Mouse (Mus musculus) midbrain, embryonic 16.5 days (tissue): Measurements from ENCODE around the gene 1700015F17Rik. TPM values are rescaled to one million over a fixed set of nuclear protein-coding genes. Genes with fewer than 3 reads are reported as not detected.

Source experiments
- ATAC-seq: fragments of 200-750 bp; cut with Nextera tagmentation; 2 replicates; pipeline ENCODE4 v1.8.0; 2017; ENCODE audit warnings: moderate TSS enrichment
- H3K27ac ChIP-seq: fragments of 300-500 bp; sonication (generic); 2 replicates; pipeline ENCODE4 v1.5.1; 2014; ENCODE audit warnings: mild to moderate bottlenecking, low read length, mixed read lengths
- H3K27me3 ChIP-seq: fragments of 300-500 bp; sonication (generic); 2 replicates; pipeline ENCODE4 v1.6.1; 2014; ENCODE audit warnings: low read depth, low read length, mixed read lengths; ENCODE audit not compliant: control insufficient read depth, insufficient read depth
- H3K36me3 ChIP-seq: fragments of 300-500 bp; sonication (generic); 2 replicates; pipeline ENCODE4 v1.6.1; 2014; ENCODE audit warnings: mild to moderate bottlenecking, low read length, moderate library complexity, mixed read lengths; ENCODE audit not compliant: control insufficient read depth, insufficient read depth
- H3K4me1 ChIP-seq: fragments of 300-500 bp; sonication (generic); 2 replicates; pipeline ENCODE4 v1.6.1; 2014; ENCODE audit warnings: mild to moderate bottlenecking, low read length, mixed read lengths; ENCODE audit not compliant: control insufficient read depth, insufficient read depth
- H3K4me2 ChIP-seq: fragments of 300-500 bp; sonication (generic); 2 replicates; pipeline ENCODE4 v1.6.1; 2014; ENCODE audit warnings: mild to moderate bottlenecking, low read length, mixed read lengths
- H3K4me3 ChIP-seq: fragments of 300-500 bp; sonication (generic); 2 replicates; pipeline ENCODE4 v1.5.1; 2014; ENCODE audit warnings: low read depth, mild to moderate bottlenecking, low read length, moderate library complexity, mixed read lengths
- H3K9ac ChIP-seq: fragments of 300-500 bp; sonication (generic); 2 replicates; pipeline ENCODE4 v1.6.1; 2014; ENCODE audit warnings: low read depth, low read length, mixed read lengths
- H3K9me3 ChIP-seq: fragments of 300-500 bp; sonication (generic); replicated peaks from 2 replicates; pipeline ENCODE4 v1.6.1; 2014; ENCODE audit warnings: mild to moderate bottlenecking, low read length, mixed read lengths; ENCODE audit not compliant: control insufficient read depth, poor library complexity, severe bottlenecking
- WGBS: fragments of 180-500 bp; shearing (Covaris S2); extraction: QIAGEN DNeasy Blood & Tissue Kit; methylation state at CpG from one replicate; pipeline ENCODE4 v1.1.7; 2014; 5-methylcytosine and 5-hydroxymethylcytosine counted together
- polyA plus RNA-seq: library from polyadenylated mRNA; unstranded; fragments of >200 nt; fragmentation: Nextera tagmentation; extraction: Ambion mirVana; gene quantifications from 2 replicates; pipeline ENCODE4 v1.2.1, GENCODE M21; 2015

Gene 1700015F17Rik
- not detected in 2 replicates for polyA plus RNA-seq

- Histone ChIP-seq H3K9ac (no peak within 1 kb of the TSS), H3K9me3 (no peaks in the 10 kb centered on the region), H3K4me2 (no peak within 1 kb of the TSS), H3K36me3 (no peaks in the 10 kb centered on the region), H3K4me3 (no peak within 1 kb of the TSS), H3K27me3 (no peaks in the 10 kb centered on the region; the same call in 1 of the 2 replicates), H3K27ac (no peak within 1 kb of the TSS), H3K4me1 (no peaks in the 10 kb centered on the region)
- no peak for ATAC-seq
- WGBS, result 89% methylated on average over 6 of the region's 6 CpGs
These were observed at the start of gene 1700015F17Rik for GRCm38 (mm10) chr5:5479043-5479442. Gene 1700015F17Rik (minus strand): TSS chr5:5479143.

- Histone ChIP-seq H3K9me3 (no peaks in the 10 kb centered on the region), H3K4me1 (no peaks in the 10 kb centered on the region), H3K36me3 (no peaks in the 10 kb centered on the region; the same call in 1 of the 2 replicates), H3K27me3 (no peaks in the 10 kb centered on the region), H3K4me3 (no peak overlapping the region; the same call in 1 of the 2 replicates), H3K4me2 (peak overlapping the region; percentile 86), H3K27ac (no peak overlapping the region), H3K9ac (no peak overlapping the region)
- WGBS, result 84% methylated on average over 5 of the region's 5 CpGs
- ATAC-seq, result no peak
These were observed 36.5 kb upstream of the 1700015F17Rik start for GRCm38 (mm10) chr5:5515411-5515810.

- peak within 1 kb of the TSS; percentile 86 for H3K4me2 ChIP-seq
- peak within 1 kb of the TSS; percentile 80 for H3K9ac ChIP-seq
- peak; percentile 97 for ATAC-seq
- no peaks in the 10 kb centered on the region for H3K9me3 ChIP-seq
- under 1% methylated on average over 79 of the region's 79 CpGs for WGBS
- no peaks in the 10 kb centered on the region; the same call in 1 of the 2 replicates for H3K36me3 ChIP-seq
- peak within 1 kb of the TSS; percentile 92 for H3K27ac ChIP-seq
- H3K4me3 ChIP-seq, result peak within 1 kb of the TSS; percentile 84
- H3K27me3 ChIP-seq, result no peaks in the 10 kb centered on the region
- H3K4me1 ChIP-seq, result no peaks in the 10 kb centered on the region
These were observed 35.5 kb upstream of the 1700015F17Rik start, which contains the start of gene Cldn12 for GRCm38 (mm10) chr5:5514196-5515076. Gene Cldn12 (minus strand): TSS chr5:5514958.

- Histone ChIP-seq H3K27ac (no peak overlapping the region), H3K9ac (no peak overlapping the region), H3K4me1 (peaks cover 4% of the 10 kb centered on the region; the same call in 1 of the 2 replicates), H3K27me3 (no peaks in the 10 kb centered on the region), H3K4me3 (no peak overlapping the region), H3K4me2 (no peak overlapping the region), H3K36me3 (no peaks in the 10 kb centered on the region; the same call in 1 of the 2 replicates), H3K9me3 (no peaks in the 10 kb centered on the region)
- ATAC-seq, result no peak
- WGBS, result 77% methylated on average over 3 of the region's 3 CpGs
These were observed 32.5 kb upstream of the 1700015F17Rik start for GRCm38 (mm10) chr5:5511401-5511800.

- 71% methylated on average over 5 of the region's 5 CpGs for WGBS
These were observed 32.0 kb upstream of the 1700015F17Rik start for GRCm38 (mm10) chr5:5510989-5511388.

GRCm38 (mm10) chr5:5510304-5510887, 31.5 kb upstream of the 1700015F17Rik start:
- peaks cover 4% of the 10 kb centered on the region; the same call in 1 of the 2 replicates for H3K4me1 ChIP-seq
- no peaks in the 10 kb centered on the region for H3K27me3 ChIP-seq
- no peak overlapping the region for H3K4me2 ChIP-seq
- 58% methylated on average over 10 of the region's 10 CpGs for WGBS
- no peaks in the 10 kb centered on the region for H3K9me3 ChIP-seq
- H3K27ac ChIP-seq, result no peak overlapping the region
- no peak overlapping the region for H3K4me3 ChIP-seq
- H3K9ac ChIP-seq, result no peak overlapping the region
- no peaks in the 10 kb centered on the region; the same call in 1 of the 2 replicates for H3K36me3 ChIP-seq
- no peak for ATAC-seq

More at GRCm38 (mm10) chr5:5510989-5511388, 32.0 kb upstream of the 1700015F17Rik start:
- Histone ChIP-seq H3K27ac (no peak overlapping the region), H3K9ac (no peak overlapping the region), H3K27me3 (no peaks in the 10 kb centered on the region), H3K4me3 (no peak overlapping the region), H3K9me3 (no peaks in the 10 kb centered on the region), H3K36me3 (no peaks in the 10 kb centered on the region; the same call in 1 of the 2 replicates), H3K4me2 (no peak overlapping the region), H3K4me1 (peaks cover 4% of the 10 kb centered on the region; the same call in 1 of the 2 replicates)
- no peak for ATAC-seq

GRCm38 (mm10) chr5:5508231-5508630, 29.3 kb upstream of the 1700015F17Rik start:
- WGBS, result 77% methylated on average over 10 of the region's 10 CpGs
- no peaks in the 10 kb centered on the region for H3K9me3 ChIP-seq
- H3K4me3 ChIP-seq, result no peak overlapping the region
- ATAC-seq, result peak; percentile 29
- H3K36me3 ChIP-seq, result no peaks in the 10 kb centered on the region; the same call in 1 of the 2 replicates
- H3K4me2 ChIP-seq, result peak overlapping the region; percentile 37; the same call in 1 of the 2 replicates
- H3K27me3 ChIP-seq, result no peaks in the 10 kb centered on the region
- no peak overlapping the region for H3K9ac ChIP-seq
- peaks cover 4% of the 10 kb centered on the region; the same call in 1 of the 2 replicates for H3K4me1 ChIP-seq
- no peak overlapping the region for H3K27ac ChIP-seq

- H3K27me3 ChIP-seq, result no peaks in the 10 kb centered on the region
- no peak overlapping the region for H3K9ac ChIP-seq
These were observed 28.8 kb upstream of the 1700015F17Rik start for GRCm38 (mm10) chr5:5507701-5508225.

More at GRCm38 (mm10) chr5:5507701-5508225, 28.8 kb upstream of the 1700015F17Rik start:
- Histone ChIP-seq H3K36me3 (no peaks in the 10 kb centered on the region; the same call in 1 of the 2 replicates), H3K4me1 (peaks cover 4% of the 10 kb centered on the region; the same call in 1 of the 2 replicates), H3K9me3 (no peaks in the 10 kb centered on the region), H3K4me3 (0 out of 2 replicates have a peak overlapping the region, but pooled peaks have one; percentile 8), H3K4me2 (peak overlapping the region; percentile 37), H3K27ac (no peak overlapping the region; the same call in 1 of the 2 replicates)
- peak; percentile 78 for ATAC-seq
- 24% methylated on average over 20 of the region's 20 CpGs for WGBS
